Mouse (Mus musculus) Patski (cell line): ENCODE data around the gene Gm10306. TPM values are rescaled to one million over a fixed set of nuclear protein-coding genes. Genes with fewer than 3 reads are reported as not detected.

Experiments used
- ATAC-seq: fragments of 100-300 bp; one replicate; pipeline ENCODE4 v1.8.0; 2021
- CTCF ChIA-PET: fragments of 350-600 bp; sonication (Branson Sonifier 250); formaldehyde crosslinking; loops from one replicate; lab custom pipeline; 2022; ENCODE audit warnings: inconsistent platforms; lab: Charles Lee
- POLR2A ChIA-PET: fragments of 350-600 bp; sonication (Branson Sonifier 250); formaldehyde crosslinking; loops from one replicate; lab custom pipeline; 2022; ENCODE audit warnings: antibody characterized with exemption, inconsistent platforms; lab: Charles Lee
- DNase-seq: peaks from one replicate; pipeline ENCODE4 v3.0.0-alpha.2; 2011; ENCODE audit warnings: low read depth, low spot score
- H3K27me3 ChIP-seq: fragments of 371-371 bp; one replicate; pipeline ENCODE4 v1.5.1; 2021
- CTCF ChIP-seq: fragments of 100-300 bp; IDR thresholded peaks from one replicate; pipeline ENCODE4 v1.5.1; 2021
- in situ Hi-C: fragments of 300-500 bp; cut with MboI; formaldehyde crosslinking; loops from 3 replicates; pipeline ENCODE4 v1.11.1; 2018; ENCODE audit warnings: low pct_unique_long_range_greater_than_20kb, mixed read lengths
- polyA plus RNA-seq: library from polyadenylated mRNA; unstranded; gene quantifications from one replicate; pipeline ENCODE4 v1.2.3, GENCODE M21; 2021

Gene Gm10306
- polyA plus RNA-seq, result 0.14 TPM

- no peak for TF ChIP-seq CTCF
- ChIA-PET CTCF (no interaction called here), POLR2A (no interaction called here)
- H3K27me3 ChIP-seq, result no peaks in the 10 kb centered on the region
- DNase-seq (peak; percentile 41), ATAC-seq (peak; percentile 88)
- in situ Hi-C loops, result no loop called here
These were observed at the start of gene Gm10306, which contains the start of gene Caap1 for GRCm38 (mm10) chr4:94556265-94557054. Gene Gm10306 (plus strand): TSS chr4:94556546. Gene Caap1 (minus strand): TSS chr4:94556796.

GRCm38 (mm10) chr4:94515366-94515765 is 41.0 kb upstream of the Gm10306 start:
- POLR2A ChIA-PET, result no interaction called here
- ATAC-seq (no peak), DNase-seq (no peak)
- no peaks in the 10 kb centered on the region for H3K27me3 ChIP-seq
- CTCF ChIA-PET, result interaction anchor here (2.1 kb wide), 1 partner anchor 15 kb away, joined by 4 read pairs; no protein-coding TSS in a partner anchor
- in situ Hi-C loops, result loop anchor here (25.0 kb wide), 1 partner anchor 503 kb away; no protein-coding TSS in a partner anchor
- TF ChIP-seq CTCF, result no peak

GRCm38 (mm10) chr4:94517631-94518030 is 38.7 kb upstream of the Gm10306 start:
- DNase-seq, result no peak
- peak; percentile 68 for TF ChIP-seq CTCF
- no peaks in the 10 kb centered on the region for H3K27me3 ChIP-seq
- ATAC-seq, result no peak
- CTCF ChIA-PET, result no interaction called here
- POLR2A ChIA-PET, result no interaction called here
- in situ Hi-C loops, result loop anchor here (25.0 kb wide), 1 partner anchor 505 kb away; no protein-coding TSS in a partner anchor

GRCm38 (mm10) chr4:94523321-94523720 is 33.0 kb upstream of the Gm10306 start:
- ChIA-PET CTCF (no interaction called here), POLR2A (no interaction called here)
- peak; percentile 22 for TF ChIP-seq CTCF
- H3K27me3 ChIP-seq, result no peaks in the 10 kb centered on the region
- DNase-seq (no peak), ATAC-seq (no peak)
- in situ Hi-C loops, result loop anchor here (25.0 kb wide), 1 partner anchor 511 kb away; no protein-coding TSS in a partner anchor

GRCm38 (mm10) chr4:94529448-94529847 is 26.9 kb upstream of the Gm10306 start:
- CTCF ChIA-PET, result interaction anchor here (0.6 to 1.4 kb wide), 2 partner anchors 13 to 14 kb away, joined by 3 to 4 read pairs; no protein-coding TSS in a partner anchor
- peak; percentile 54 for ATAC-seq

GRCm38 (mm10) chr4:94533205-94533604 is 23.1 kb upstream of the Gm10306 start:
- no peak for ATAC-seq
- no peaks in the 10 kb centered on the region for H3K27me3 ChIP-seq
- in situ Hi-C loops, result no loop called here
- CTCF ChIA-PET, result interaction anchor here (1.8 kb wide), 1 partner anchor 11 kb away, joined by 6 read pairs; no protein-coding TSS in a partner anchor
- DNase-seq, result no peak
- POLR2A ChIA-PET, result interaction anchor here (0.6 kb wide), 1 partner anchor 41 kb away, joined by 3 read pairs; no protein-coding TSS in a partner anchor
- no peak for TF ChIP-seq CTCF

More at GRCm38 (mm10) chr4:94529448-94529847, 26.9 kb upstream of the Gm10306 start:
- POLR2A ChIA-PET, result no interaction called here
- no peak for TF ChIP-seq CTCF
- in situ Hi-C loops, result no loop called here
- H3K27me3 ChIP-seq, result no peaks in the 10 kb centered on the region
- no peak for DNase-seq

- POLR2A ChIA-PET, result no interaction called here
- in situ Hi-C loops, result no loop called here
- no peak for TF ChIP-seq CTCF
- DNase-seq (no peak), ATAC-seq (no peak)
- CTCF ChIA-PET, result no interaction called here
- H3K27me3 ChIP-seq, result no peaks in the 10 kb centered on the region
These were observed 13.3 kb upstream of the Gm10306 start for GRCm38 (mm10) chr4:94543041-94543440.

- DNase-seq (no peak), ATAC-seq (no peak)
- no peak for TF ChIP-seq CTCF
- in situ Hi-C loops, result no loop called here
- H3K27me3 ChIP-seq, result no peaks in the 10 kb centered on the region
- CTCF ChIA-PET, result interaction anchor here (1.0 to 1.1 kb wide), 2 partner anchors 12 to 15 kb away, joined by 3 to 6 read pairs; no protein-coding TSS in a partner anchor
- POLR2A ChIA-PET, result no interaction called here
These were observed 12.0 kb upstream of the Gm10306 start for GRCm38 (mm10) chr4:94544321-94544720.

- DNase-seq, result no peak
- POLR2A ChIA-PET, result no interaction called here
These were observed 1.3 kb upstream of the Gm10306 start for GRCm38 (mm10) chr4:94554955-94555494.

GRCm38 (mm10) chr4:94557145-94557544 is 799 bp downstream of the Gm10306 start:
- ChIA-PET POLR2A (no interaction called here), CTCF (no interaction called here)
- no peak for TF ChIP-seq CTCF
- H3K27me3 ChIP-seq, result no peaks in the 10 kb centered on the region
- in situ Hi-C loops, result no loop called here
- ATAC-seq (no peak), DNase-seq (no peak)

More at GRCm38 (mm10) chr4:94554955-94555494, 1.3 kb upstream of the Gm10306 start:
- CTCF ChIA-PET, result no interaction called here
- in situ Hi-C loops, result no loop called here
- no peak for ATAC-seq
- no peak for TF ChIP-seq CTCF
- no peaks in the 10 kb centered on the region for H3K27me3 ChIP-seq
